Mouse (Mus musculus) right cerebral cortex, postnatal 14 days (tissue): Measurements from ENCODE around the gene Kcnmb2.
A peak's percentile ranks its signal among the peaks of the same experiment; 100 is the strongest.

Experiments
- DNase-seq: peaks from one replicate; pipeline ENCODE4 v3.0.0; 2022

The Kcnmb2 gene

GRCm38 (mm10) chr3:32149851-32150570 lies 247.7 kb downstream of the Kcnmb2 start:
- no peak for DNase-seq

GRCm38 (mm10) chr3:32180519-32180918 lies 278.2 kb downstream of the Kcnmb2 start:
- no peak for DNase-seq

GRCm38 (mm10) chr3:32185855-32186522 lies 283.7 kb downstream of the Kcnmb2 start:
- DNase-seq, result no peak

- peak; percentile 50 for DNase-seq
Observed at GRCm38 (mm10) chr3:32188521-32188920, 286.2 kb downstream of the Kcnmb2 start.

- no peak for DNase-seq
Observed at GRCm38 (mm10) chr3:32188955-32189354, 286.6 kb downstream of the Kcnmb2 start.

GRCm38 (mm10) chr3:32189956-32190355 lies 287.6 kb downstream of the Kcnmb2 start:
- DNase-seq, result no peak

GRCm38 (mm10) chr3:32194014-32194413 lies 291.7 kb downstream of the Kcnmb2 start:
- DNase-seq, result no peak

- no peak for DNase-seq
Observed at GRCm38 (mm10) chr3:32226755-32227154, 324.4 kb downstream of the Kcnmb2 start.

- DNase-seq, result no peak
Observed at GRCm38 (mm10) chr3:32236766-32237165, 334.5 kb downstream of the Kcnmb2 start.
